Mouse (Mus musculus): ENCODE data around the gene Flna. TPM values are rescaled to one million over a fixed set of nuclear protein-coding genes. Genes with fewer than 3 reads are reported as not detected.

Gene Flna
- polyA plus RNA-seq (2012; fragmentation: generic; extraction: Trizol) = 100 to 1,000 TPM; 461 to 590 TPM

GRCm38 (mm10) chrX:74249615-74250014, at the start of gene Flna:
Flna (minus strand) TSS chrX:74249820.

GRCm38 (mm10) chrX:74296538-74297448, 47.2 kb upstream of the Flna start, which contains the start of gene Atp6ap1:
Atp6ap1 (plus strand) TSS chrX:74297097.

GRCm38 (mm10) chrX:74281732-74282394, 32.2 kb upstream of the Flna start, which contains the start of the genes Taz and Dnase1l1:
Taz (plus strand) TSS chrX:74281912.
Dnase1l1 (minus strand) TSS chrX:74282337.

GRCm38 (mm10) chrX:74270062-74270901, 20.7 kb upstream of the Flna start, which contains the start of gene Rpl10:
Rpl10 (plus strand) TSS chrX:74270812.

GRCm38 (mm10) chrX:74254153-74254887, 4.7 kb upstream of the Flna start, which contains the start of gene Emd:
Emd (plus strand) TSS chrX:74254687.

GRCm38 (mm10) chrX:74176959-74177358, 72.7 kb downstream of the Flna start, which contains the start of gene Tktl1:
Tktl1 (plus strand) TSS chrX:74177259.

Other genes starting within 250 kb of the Flna start
- 10 to 100 TPM; 18.9 to 33.1 TPM for gene Irak1, start 225.9 kb downstream of the Flna start, polyA plus RNA-seq (2012; fragmentation: generic; extraction: Trizol)
- under 1 TPM; 0.05 to 0.50 TPM for gene Opn1mw, start 122.4 kb downstream of the Flna start, polyA plus RNA-seq (2012; fragmentation: generic; extraction: Trizol)
- gene Mecp2, start 114.5 kb downstream of the Flna start, polyA plus RNA-seq (2012; fragmentation: generic; extraction: Trizol) = 1 to 10 TPM; 6.4 to 8.6 TPM
- not detected for gene Tex28, start 82.0 kb downstream of the Flna start, polyA plus RNA-seq (2012; fragmentation: generic; extraction: Trizol)
- not detected for gene Tktl1, start 72.6 kb downstream of the Flna start, polyA plus RNA-seq (2012; fragmentation: generic; extraction: Trizol)
- 100 to 1,000 TPM; 110 to 114 TPM for gene Emd, start 4.9 kb upstream of the Flna start, polyA plus RNA-seq (2012; fragmentation: generic; extraction: Trizol)
- gene Rpl10, start 21.0 kb upstream of the Flna start, polyA plus RNA-seq (2012; fragmentation: generic; extraction: Trizol) = 1,000 to 10,000 TPM; 3,936 to 5,898 TPM
- gene Taz, start 32.1 kb upstream of the Flna start, polyA plus RNA-seq (2012; fragmentation: generic; extraction: Trizol) = 10 to 100 TPM; 10.8 to 46.7 TPM
- 10 to 100 TPM in 1 of 2 experiments, 1 to 10 TPM in 1; 5.6 to 17.8 TPM for gene Dnase1l1, start 32.5 kb upstream of the Flna start, polyA plus RNA-seq (2012; fragmentation: generic; extraction: Trizol)
- gene Atp6ap1, start 47.3 kb upstream of the Flna start, polyA plus RNA-seq (2012; fragmentation: generic; extraction: Trizol) = 100 to 1,000 TPM in 1 of 2 experiments, 10 to 100 TPM in 1; 68.8 to 159 TPM
- gene Gdi1, start 55.2 kb upstream of the Flna start, polyA plus RNA-seq (2012; fragmentation: generic; extraction: Trizol) = 100 to 1,000 TPM in 1 of 2 experiments, 10 to 100 TPM in 1; 15.1 to 104 TPM
- gene Fam50a, start 63.2 kb upstream of the Flna start, polyA plus RNA-seq (2012; fragmentation: generic; extraction: Trizol) = 10 to 100 TPM; 36.1 to 51.7 TPM
- 10 to 100 TPM in 1 of 2 experiments, 1 to 10 TPM in 1; 2.9 to 29.9 TPM for gene Plxna3, start 79.2 kb upstream of the Flna start, polyA plus RNA-seq (2012; fragmentation: generic; extraction: Trizol)
- gene Lage3, start 103.8 kb upstream of the Flna start, polyA plus RNA-seq (2012; fragmentation: generic; extraction: Trizol) = 100 to 1,000 TPM in 1 of 2 experiments, 10 to 100 TPM in 1; 80.4 to 114 TPM
- gene Ubl4a, start 123.4 kb upstream of the Flna start, polyA plus RNA-seq (2012; fragmentation: generic; extraction: Trizol) = 100 to 1,000 TPM in 1 of 2 experiments, 10 to 100 TPM in 1; 43.7 to 146 TPM
- 10 to 100 TPM; 16.1 to 17.9 TPM for gene Slc10a3, start 123.5 kb upstream of the Flna start, polyA plus RNA-seq (2012; fragmentation: generic; extraction: Trizol)
- gene Fam3a, start 143.5 kb upstream of the Flna start, polyA plus RNA-seq (2012; fragmentation: generic; extraction: Trizol) = 10 to 100 TPM; 12.8 to 47.3 TPM
- gene Ikbkg, start 143.5 kb upstream of the Flna start, polyA plus RNA-seq (2012; fragmentation: generic; extraction: Trizol) = 10 to 100 TPM in 1 of 2 experiments, 1 to 10 TPM in 1; 7.0 to 15.8 TPM
- gene G6pdx, start 179.4 kb upstream of the Flna start, polyA plus RNA-seq (2012; fragmentation: generic; extraction: Trizol) = 100 to 1,000 TPM in 1 of 2 experiments, 10 to 100 TPM in 1; 71.9 to 103 TPM
- not detected for gene Gm6880, start 231.6 kb upstream of the Flna start, polyA plus RNA-seq (2012; fragmentation: generic; extraction: Trizol)

Data from C3H10T1/2 (cell line).